Mouse (Mus musculus): ENCODE measurements at regions not wholly inside any gene's neighbourhood (a gene's known extent, or its start where the extent isn't known, plus 50 kb on each side); places are given as distances from the start of the nearest gene placed in this dataset.

DNA sequence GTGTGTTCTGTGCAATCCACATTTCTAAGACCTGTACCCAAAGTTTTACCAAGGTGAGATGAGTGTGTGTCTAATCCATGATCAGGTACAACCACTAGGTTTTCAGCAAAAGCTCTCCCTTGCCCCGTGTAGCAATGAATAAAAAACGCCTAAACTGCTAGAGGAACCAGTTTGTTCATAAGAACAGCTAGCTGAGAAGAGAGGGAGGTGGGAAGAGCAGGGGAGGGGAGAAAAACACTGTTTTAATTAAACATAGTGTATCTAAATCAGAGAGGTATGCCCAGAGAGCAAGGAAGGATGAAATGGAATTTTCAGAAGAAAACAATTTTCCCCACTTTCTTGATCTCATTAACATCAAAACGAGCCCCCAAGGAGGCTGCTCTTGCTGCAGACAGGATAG, 368.5 kb upstream of the Zfp703 start:
- TF ChIP-seq CTCF (IDR thresholded peaks at IDR 0.05; ENCODE audit: low read depth, low read length) (no peak), GATA2 (IDR thresholded peaks at IDR 0.05; ENCODE audit: borderline replicate concordance, low read depth, low read length) (no peak), TAL1 (conservative IDR thresholded peaks at IDR 0.05; ENCODE audit: low read depth, low read length) (no peak)
